Mouse (Mus musculus) megakaryocyte progenitor cell, adult 5-6 weeks (primary cell): Measurements from ENCODE around the gene Tpbpb. TPM values are rescaled to one million over a fixed set of nuclear protein-coding genes. Genes with fewer than 3 reads are reported as not detected.
"Not testable (repeated sequence)": the region's sequence is repeated elsewhere in the genome, so short reads cannot be mapped to it uniquely, and the experiment has no call there.

Source experiments
- ATAC-seq: replicated peaks from 2 replicates; pipeline ENCODE4 v1.8.0; 2016; ENCODE audit warnings: mild to moderate bottlenecking, moderate TSS enrichment, inconsistent platforms; ENCODE audit not compliant: poor library complexity
- total RNA-seq, 2 experiments: library from RNA; stranded (forward) in 1 of 2; stranded (reverse) in 1 of 2; fragments of 157-497, 149-512 nt in 1 of 2; fragments of 200-1000 nt in 1 of 2; gene quantifications; 2 replicates each; pipeline versions ENCODE4 v1.2.3 to v1.2.4; 2015 to 2017

Gene Tpbpb
- total RNA-seq (2015) (not detected in 2 replicates), total RNA-seq (2017) (not detected in 2 replicates)

GRCm38 (mm10) chr13:60904780-60905179 is at the start of gene Tpbpb:
Gene Tpbpb, minus strand, starts transcription at chr13:60904880.
- ATAC-seq: not testable (repeated sequence)

GRCm38 (mm10) chr13:60941884-60942283 is 37.2 kb upstream of the Tpbpb start, which contains the start of gene Tpbpa:
Gene Tpbpa, minus strand, starts transcription at chr13:60941984.
- ATAC-seq: not testable (repeated sequence)

GRCm38 (mm10) chr13:60936500-60936901 is 31.8 kb upstream of the Tpbpb start, which contains the start of the genes Gm49391 and Ctla2a:
Gene Gm49391, minus strand, starts transcription at chr13:60936571.
Gene Ctla2a, minus strand, starts transcription at chr13:60936625.
- peak; percentile 98 for ATAC-seq

- not testable (repeated sequence) for ATAC-seq
These were observed 30.8 kb upstream of the Tpbpb start, which contains the start of gene Gm49393 for GRCm38 (mm10) chr13:60935490-60935889. Gene Gm49393, minus strand, starts transcription at chr13:60935590.

GRCm38 (mm10) chr13:60897328-60897727 is 7.4 kb downstream of the Tpbpb start, which contains the start of gene Ctla2b:
Gene Ctla2b, minus strand, starts transcription at chr13:60897447.
- peak; percentile 97 for ATAC-seq

- ATAC-seq: not testable (repeated sequence)
These were observed 7.9 kb downstream of the Tpbpb start, which contains the start of gene Gm49392 for GRCm38 (mm10) chr13:60896794-60897193. Gene Gm49392, minus strand, starts transcription at chr13:60896894.

- no peak for ATAC-seq
These were observed 9.1 kb downstream of the Tpbpb start for GRCm38 (mm10) chr13:60895406-60896160.

GRCm38 (mm10) chr13:60892301-60892700 is 12.4 kb downstream of the Tpbpb start:
- peak; percentile 20; the same call in 1 of the 2 replicates for ATAC-seq

- no peak for ATAC-seq
These were observed 40.4 kb downstream of the Tpbpb start, which contains the start of gene 4930486L24Rik for GRCm38 (mm10) chr13:60864281-60864680. Gene 4930486L24Rik, minus strand, starts transcription at chr13:60864475.

Other genes with a start within 250 kb of the Tpbpb start
- not detected in 2 replicates for gene BC051665, start 118.5 kb downstream of the Tpbpb start, total RNA-seq (2015)
- gene BC051665, start 118.5 kb downstream of the Tpbpb start, total RNA-seq (2017): not detected in 2 replicates
- gene Ctsll3, start 102.0 kb downstream of the Tpbpb start, total RNA-seq (2015): not detected in 2 replicates
- not detected in 2 replicates for gene Ctsll3, start 102.0 kb downstream of the Tpbpb start, total RNA-seq (2017)
- gene 4930486L24Rik, start 40.4 kb downstream of the Tpbpb start, total RNA-seq (2015): 0.54 and 1.2 TPM in 2 replicates
- 0.44 TPM in 1 of 2 replicates, not detected in the other for gene 4930486L24Rik, start 40.4 kb downstream of the Tpbpb start, total RNA-seq (2017)
- 1.6 TPM in 1 of 2 replicates, not detected in the other for gene Gm49392, start 8.0 kb downstream of the Tpbpb start, total RNA-seq (2015)
- gene Gm49392, start 8.0 kb downstream of the Tpbpb start, total RNA-seq (2017): 0.37 TPM in 1 of 2 replicates, not detected in the other
- gene Ctla2b, start 7.4 kb downstream of the Tpbpb start, total RNA-seq (2015): 3.1 and 14.7 TPM in 2 replicates
- gene Ctla2b, start 7.4 kb downstream of the Tpbpb start, total RNA-seq (2017): 2.8 and 17.6 TPM in 2 replicates
- gene Gm49393, start 30.7 kb upstream of the Tpbpb start, total RNA-seq (2015): not detected in 2 replicates
- 3.8 TPM in 1 of 2 replicates, not detected in the other for gene Gm49393, start 30.7 kb upstream of the Tpbpb start, total RNA-seq (2017)
- gene Gm49391, start 31.7 kb upstream of the Tpbpb start, total RNA-seq (2015): 0.27 and 3.2 TPM in 2 replicates
- gene Gm49391, start 31.7 kb upstream of the Tpbpb start, total RNA-seq (2017): 0.78 and 4.2 TPM in 2 replicates
- gene Ctla2a, start 31.7 kb upstream of the Tpbpb start, total RNA-seq (2015): 41.0 and 65.4 TPM in 2 replicates
- 24.3 and 59.8 TPM in 2 replicates for gene Ctla2a, start 31.7 kb upstream of the Tpbpb start, total RNA-seq (2017)
- not detected in 2 replicates for gene Tpbpa, start 37.1 kb upstream of the Tpbpb start, total RNA-seq (2015)
- gene Tpbpa, start 37.1 kb upstream of the Tpbpb start, total RNA-seq (2017): not detected in 2 replicates
- not detected in 2 replicates for gene Ctsj, start 101.1 kb upstream of the Tpbpb start, total RNA-seq (2015)
- gene Ctsj, start 101.1 kb upstream of the Tpbpb start, total RNA-seq (2017): not detected in 2 replicates
- gene Ctsq, start 135.8 kb upstream of the Tpbpb start, total RNA-seq (2015): not detected in 2 replicates
- not detected in 2 replicates for gene Ctsq, start 135.8 kb upstream of the Tpbpb start, total RNA-seq (2017)